Mouse (Mus musculus) liver, embryonic 14.5 days (tissue): ENCODE measurements around the gene Cldn34b4. TPM values are rescaled to one million over a fixed set of nuclear protein-coding genes. Genes with fewer than 3 reads are reported as not detected.

Experiments
- ATAC-seq: fragments of 200-750 bp; cut with Nextera tagmentation; 2 replicates; pipeline ENCODE4 v1.8.0; 2017; ENCODE audit warnings: moderate number of reproducible peaks, mild to moderate bottlenecking, moderate library complexity; ENCODE audit not compliant: insufficient read depth
- DNase-seq, 3 experiments: peaks; one replicate each; pipeline ENCODE4 v3.0.0-alpha.2; 2012 to 2013; ENCODE audit warnings: low read depth in 3 of 3, low spot score in 3 of 3
- H3K27ac ChIP-seq: fragments of 300-500 bp; sonication (generic); 2 replicates; pipeline ENCODE4 v1.5.1; 2014; ENCODE audit warnings: moderate library complexity, mild to moderate bottlenecking, control low read depth, inconsistent platforms
- H3K27me3 ChIP-seq: fragments of 300-500 bp; sonication (generic); 2 replicates; pipeline ENCODE4 v1.6.1; 2014; ENCODE audit warnings: mild to moderate bottlenecking, low read length, moderate library complexity; ENCODE audit not compliant: control insufficient read depth, insufficient read depth
- H3K36me3 ChIP-seq: fragments of 300-500 bp; sonication (generic); replicated peaks from 2 replicates; pipeline ENCODE4 v1.6.1; 2014; ENCODE audit warnings: low read depth; ENCODE audit not compliant: control insufficient read depth, insufficient read depth
- H3K4me1 ChIP-seq, 2 experiments: fragments of 200-500 bp in 1 of 2; fragments of 300-500 bp in 1 of 2; sonication (generic) in 1 of 2; replicated peaks; 2 replicates each; pipeline ENCODE4 v1.6.1; 2012 to 2014; ENCODE audit warnings: antibody characterized with exemption in 1 of 2, inconsistent platforms in 1 of 2, low read length in 1 of 2; ENCODE audit not compliant: control insufficient read depth in 2 of 2, insufficient read depth in 2 of 2
- H3K4me2 ChIP-seq: fragments of 300-500 bp; sonication (generic); 2 replicates; pipeline ENCODE4 v1.6.1; 2014; ENCODE audit warnings: low read depth, mild to moderate bottlenecking, control low read depth, moderate library complexity
- H3K4me3 ChIP-seq, 2 experiments: fragments of 200-500 bp in 1 of 2; fragments of 300-500 bp in 1 of 2; sonication (generic) in 1 of 2; 2 replicates each; pipeline ENCODE4 v1.5.1; 2012 to 2014; ENCODE audit warnings: low read depth in 2 of 2, low read length in 2 of 2, mild to moderate bottlenecking in 2 of 2, control low read depth in 1 of 2, inconsistent platforms in 1 of 2, moderate library complexity in 1 of 2; ENCODE audit not compliant: insufficient read depth in 1 of 2
- H3K9ac ChIP-seq: fragments of 300-500 bp; sonication (generic); replicated peaks from 2 replicates; pipeline ENCODE4 v1.6.1; 2014; ENCODE audit warnings: mild to moderate bottlenecking, control low read depth, moderate library complexity
- H3K9me3 ChIP-seq: fragments of 300-500 bp; sonication (generic); 2 replicates; pipeline ENCODE4 v1.6.1; 2016; ENCODE audit warnings: low read length, mixed read lengths; ENCODE audit not compliant: control insufficient read depth
- CTCF ChIP-seq: IDR thresholded peaks from 2 replicates; pipeline ENCODE4 v1.5.1; 2016; ENCODE audit warnings: antibody characterized with exemption, low read depth, control low read depth
- EP300 ChIP-seq: IDR thresholded peaks from 2 replicates; pipeline ENCODE4 v1.6.1; 2016; ENCODE audit warnings: antibody characterized with exemption, low read depth
- WGBS: fragments of 180-500 bp; shearing (Covaris S2); extraction: QIAGEN DNeasy Blood & Tissue Kit; methylation state at CpG from one replicate; pipeline ENCODE4 v1.1.7; 2014; ENCODE audit not compliant: insufficient replicate concordance; 5-methylcytosine and 5-hydroxymethylcytosine counted together
- polyA plus RNA-seq, 2 experiments: library from polyadenylated mRNA; depleted of rRNA in 1 of 2; stranded (reverse) in 1 of 2; unstranded in 1 of 2; fragments of >200 nt; fragmentation: Nextera tagmentation in 1 of 2; extraction: Ambion mirVana in 1 of 2; gene quantifications; 2 replicates each; pipeline versions ENCODE4 v1.2.1 to v1.2.3; 2012 to 2014

Gene Cldn34b4
- polyA plus RNA-seq (2012; rRNA removed) (not detected in 2 replicates), polyA plus RNA-seq (2014; fragmentation: Nextera tagmentation; extraction: Ambion mirVana) (not detected in 2 replicates)

DNA sequence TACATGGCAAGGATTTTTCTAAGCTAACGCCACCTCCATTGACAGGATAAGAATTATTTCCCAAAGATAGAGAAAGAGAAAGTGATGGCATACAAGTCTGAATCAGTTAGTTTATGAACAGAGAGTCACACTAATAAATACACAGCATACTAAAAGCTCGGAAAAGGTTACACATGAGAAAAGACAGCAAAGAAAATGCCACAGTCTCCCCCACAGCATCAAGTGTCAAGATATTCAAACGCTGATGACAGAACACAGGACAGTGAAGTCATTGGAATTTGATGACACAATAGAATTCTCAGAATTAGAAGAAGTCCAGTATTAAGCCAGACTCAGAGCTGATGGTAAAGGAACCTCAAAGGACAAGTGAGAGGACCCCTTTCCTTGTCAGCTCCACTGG lies at the start of gene Cldn34b4:
Cldn34b4 (plus strand) TSS at position 301 of the 400 bp plus-strand sequence.
- Histone ChIP-seq H3K4me1 (no peaks in the 10 kb centered on the region), H3K36me3 (no peaks in the 10 kb centered on the region), H3K27ac (no peak within 1 kb of the TSS), H3K9ac (no peak within 1 kb of the TSS), H3K27me3 (no peaks in the 10 kb centered on the region), H3K9me3 (no peaks in the 10 kb centered on the region), H3K4me3 (no peak within 1 kb of the TSS), H3K4me2 (no peak within 1 kb of the TSS)
- TF ChIP-seq CTCF (no peak), EP300 (no peak)
- ATAC-seq (no peak), DNase-seq (no peak)
- 43% methylated on average over 3 of the region's 3 CpGs for WGBS

Other genes with a start within 250 kb of the Cldn34b4 start
- gene Cldn34b3, start 129.0 kb upstream of the Cldn34b4 start, polyA plus RNA-seq (2012; rRNA removed): not detected in 2 replicates
- gene Cldn34b3, start 129.0 kb upstream of the Cldn34b4 start, polyA plus RNA-seq (2014; fragmentation: Nextera tagmentation; extraction: Ambion mirVana): not detected in 2 replicates
- gene Cldn34d, start 209.6 kb downstream of the Cldn34b4 start, polyA plus RNA-seq (2012; rRNA removed): not detected in 2 replicates
- not detected in 2 replicates for gene Cldn34d, start 209.6 kb downstream of the Cldn34b4 start, polyA plus RNA-seq (2014; fragmentation: Nextera tagmentation; extraction: Ambion mirVana)